Mouse (Mus musculus) intestine, postnatal 0 days (tissue): ENCODE measurements at regions not wholly inside any gene's neighbourhood (a gene's known extent, or its start where the extent isn't known, plus 50 kb on each side); places are given as distances from the start of the nearest gene placed in this dataset.

Experiments used
- ATAC-seq: fragments of 200-750 bp; cut with Nextera tagmentation; 2 replicates; pipeline ENCODE4 v1.8.0; 2017; ENCODE audit warnings: mild to moderate bottlenecking, moderate TSS enrichment, moderate library complexity
- H3K27ac ChIP-seq: fragments of 300-500 bp; sonication (generic); 2 replicates; pipeline ENCODE4 v1.5.1; 2014; ENCODE audit warnings: mild to moderate bottlenecking, low read depth, low read length, moderate library complexity
- H3K27me3 ChIP-seq: fragments of 300-500 bp; sonication (generic); replicated peaks from 2 replicates; pipeline ENCODE4 v1.6.1; 2014; ENCODE audit warnings: low read length, mixed read lengths; ENCODE audit not compliant: control insufficient read depth, insufficient read depth
- H3K36me3 ChIP-seq: fragments of 300-500 bp; sonication (generic); 2 replicates; pipeline ENCODE4 v1.6.1; 2014; ENCODE audit warnings: mild to moderate bottlenecking, moderate library complexity; ENCODE audit not compliant: control insufficient read depth, insufficient read depth
- H3K4me1 ChIP-seq: fragments of 300-500 bp; sonication (generic); replicated peaks from 2 replicates; pipeline ENCODE4 v1.6.1; 2014; ENCODE audit warnings: antibody characterized with exemption, low read length, mixed read lengths; ENCODE audit not compliant: control insufficient read depth, insufficient read depth
- H3K4me2 ChIP-seq: fragments of 300-500 bp; sonication (generic); replicated peaks from 2 replicates; pipeline ENCODE4 v1.6.1; 2014; ENCODE audit warnings: low read depth, mild to moderate bottlenecking, moderate library complexity
- H3K4me3 ChIP-seq: fragments of 300-500 bp; sonication (generic); 2 replicates; pipeline ENCODE4 v1.5.1; 2014; ENCODE audit warnings: low read depth, low read length
- H3K9ac ChIP-seq: fragments of 300-500 bp; sonication (generic); 2 replicates; pipeline ENCODE4 v1.6.1; 2014; ENCODE audit warnings: mild to moderate bottlenecking, low read depth, low read length
- H3K9me3 ChIP-seq: fragments of 300-500 bp; sonication (generic); 2 replicates; pipeline ENCODE4 v1.6.1; 2016; ENCODE audit warnings: mixed run types; ENCODE audit not compliant: control insufficient read depth
- CTCF ChIP-seq: sonication (generic); IDR thresholded peaks from 2 replicates; pipeline ENCODE4 v1.5.1; 2016; ENCODE audit warnings: low read depth, mild to moderate bottlenecking, control low read depth, antibody characterized with exemption, moderate library complexity
- WGBS: fragments of 180-500 bp; shearing (Covaris S2); extraction: QIAGEN DNeasy Blood & Tissue Kit; methylation state at CpG from one replicate; pipeline ENCODE4 v1.1.7; 2014; 5-methylcytosine and 5-hydroxymethylcytosine counted together

- Histone ChIP-seq H3K4me2 (no peak overlapping the region), H3K27ac (no peak overlapping the region), H3K9me3 (no peaks in the 10 kb centered on the region), H3K4me1 (no peaks in the 10 kb centered on the region), H3K27me3 (no peaks in the 10 kb centered on the region), H3K36me3 (no peaks in the 10 kb centered on the region), H3K9ac (no peak overlapping the region), H3K4me3 (no peak overlapping the region)
- 44% methylated on average over 3 of the region's 3 CpGs for WGBS
- no peak for TF ChIP-seq CTCF
- ATAC-seq = peak; percentile 56
These were observed 71.8 kb upstream of the Arhgap5 start for GRCm38 (mm10) chr12:52431933-52432332.

GRCm38 (mm10) chr12:52434021-52434420 is 69.8 kb upstream of the Arhgap5 start:
- TF ChIP-seq CTCF = no peak
- Histone ChIP-seq H3K36me3 (no peaks in the 10 kb centered on the region), H3K9ac (no peak overlapping the region), H3K27ac (no peak overlapping the region), H3K4me3 (no peak overlapping the region), H3K4me1 (no peaks in the 10 kb centered on the region), H3K27me3 (no peaks in the 10 kb centered on the region), H3K9me3 (no peaks in the 10 kb centered on the region), H3K4me2 (no peak overlapping the region)
- WGBS = 43% methylated on average over 2 of the region's 2 CpGs
- ATAC-seq = no peak

- H3K9me3 ChIP-seq = no peaks in the 10 kb centered on the region
- H3K36me3 ChIP-seq = no peaks in the 10 kb centered on the region
- H3K4me2 ChIP-seq = no peak overlapping the region
- H3K27ac ChIP-seq = no peak overlapping the region
- ATAC-seq = no peak
- H3K27me3 ChIP-seq = no peaks in the 10 kb centered on the region
- no peaks in the 10 kb centered on the region for H3K4me1 ChIP-seq
- TF ChIP-seq CTCF = no peak
- 87% methylated on average over 5 of the region's 5 CpGs for WGBS
- H3K9ac ChIP-seq = no peak overlapping the region
- H3K4me3 ChIP-seq = no peak overlapping the region
These were observed 68.5 kb upstream of the Arhgap5 start for GRCm38 (mm10) chr12:52435321-52435720.

- Histone ChIP-seq H3K4me2 (no peak overlapping the region), H3K9ac (no peak overlapping the region), H3K36me3 (no peaks in the 10 kb centered on the region), H3K4me3 (no peak overlapping the region), H3K27ac (no peak overlapping the region), H3K4me1 (no peaks in the 10 kb centered on the region), H3K9me3 (no peaks in the 10 kb centered on the region), H3K27me3 (no peaks in the 10 kb centered on the region)
- TF ChIP-seq CTCF = no peak
- WGBS = 74% methylated on average over 16 of the region's 16 CpGs
- ATAC-seq = no peak
These were observed 68.0 kb upstream of the Arhgap5 start for GRCm38 (mm10) chr12:52435795-52436211.

- ATAC-seq = no peak
- H3K4me3 ChIP-seq = no peak overlapping the region
- 82% methylated on average over 4 of the region's 4 CpGs for WGBS
- no peaks in the 10 kb centered on the region for H3K4me1 ChIP-seq
- no peak overlapping the region for H3K9ac ChIP-seq
- TF ChIP-seq CTCF = no peak
- H3K27ac ChIP-seq = no peak overlapping the region
- no peaks in the 10 kb centered on the region for H3K27me3 ChIP-seq
- no peaks in the 10 kb centered on the region for H3K36me3 ChIP-seq
- H3K9me3 ChIP-seq = no peaks in the 10 kb centered on the region
- H3K4me2 ChIP-seq = no peak overlapping the region
These were observed 66.8 kb upstream of the Arhgap5 start for GRCm38 (mm10) chr12:52436941-52437340.

GRCm38 (mm10) chr12:52439241-52439640 is 64.5 kb upstream of the Arhgap5 start:
- Histone ChIP-seq H3K4me3 (no peak overlapping the region), H3K27me3 (no peaks in the 10 kb centered on the region), H3K9me3 (no peaks in the 10 kb centered on the region), H3K4me1 (no peaks in the 10 kb centered on the region), H3K4me2 (no peak overlapping the region), H3K36me3 (no peaks in the 10 kb centered on the region), H3K9ac (no peak overlapping the region), H3K27ac (no peak overlapping the region)
- ATAC-seq = no peak
- TF ChIP-seq CTCF = no peak
- WGBS = 88% methylated on average over 1 of the region's 1 CpGs

GRCm38 (mm10) chr12:52440868-52441365 is 62.9 kb upstream of the Arhgap5 start:
- no peak for ATAC-seq

More at GRCm38 (mm10) chr12:52440868-52441365, 62.9 kb upstream of the Arhgap5 start:
- Histone ChIP-seq H3K4me3 (no peak overlapping the region), H3K4me2 (no peak overlapping the region), H3K36me3 (no peaks in the 10 kb centered on the region), H3K27ac (no peak overlapping the region), H3K9me3 (no peaks in the 10 kb centered on the region), H3K9ac (no peak overlapping the region), H3K4me1 (no peaks in the 10 kb centered on the region), H3K27me3 (no peaks in the 10 kb centered on the region)
- TF ChIP-seq CTCF = no peak
- 61% methylated on average over 7 of the region's 7 CpGs for WGBS
